Mouse (Mus musculus): ENCODE data around the gene Man2a1.

The Man2a1 gene

GRCm38 (mm10) chr17:64630506-64630905 is 30.0 kb downstream of the Man2a1 start:
- DNase-seq (ENCODE audit: low read depth): no peak

- DNase-seq (ENCODE audit: low read depth): no peak
Observed at GRCm38 (mm10) chr17:64637868-64638537, 37.5 kb downstream of the Man2a1 start.

GRCm38 (mm10) chr17:64641376-64641775 is 40.8 kb downstream of the Man2a1 start:
- DNase-seq (ENCODE audit: low read depth): no peak

- DNase-seq (ENCODE audit: low read depth): no peak
Observed at GRCm38 (mm10) chr17:64643644-64644043, 43.1 kb downstream of the Man2a1 start.

- no peak for DNase-seq (ENCODE audit: low read depth)
Observed at GRCm38 (mm10) chr17:64644888-64645605, 44.5 kb downstream of the Man2a1 start.

GRCm38 (mm10) chr17:64647396-64647795 is 46.9 kb downstream of the Man2a1 start:
- no peak for DNase-seq (ENCODE audit: low read depth)

- no peak for DNase-seq (ENCODE audit: low read depth)
Observed at GRCm38 (mm10) chr17:64650702-64651101, 50.2 kb downstream of the Man2a1 start.

- no peak for DNase-seq (ENCODE audit: low read depth)
Observed at GRCm38 (mm10) chr17:64653621-64654020, 53.1 kb downstream of the Man2a1 start.

- DNase-seq (ENCODE audit: low read depth): peak; percentile 69
Observed at GRCm38 (mm10) chr17:64659682-64660081, 59.1 kb downstream of the Man2a1 start.

GRCm38 (mm10) chr17:64666518-64666917 is 66.0 kb downstream of the Man2a1 start:
- DNase-seq (ENCODE audit: low read depth): no peak

GRCm38 (mm10) chr17:64668504-64668903 is 68.0 kb downstream of the Man2a1 start:
- peak; percentile 18 for DNase-seq (ENCODE audit: low read depth)

GRCm38 (mm10) chr17:64674401-64674800 is 73.9 kb downstream of the Man2a1 start:
- no peak for DNase-seq (ENCODE audit: low read depth)

- DNase-seq (ENCODE audit: low read depth): peak; percentile 20
Observed at GRCm38 (mm10) chr17:64674980-64675379, 74.4 kb downstream of the Man2a1 start.

GRCm38 (mm10) chr17:64676735-64677469 is 76.4 kb downstream of the Man2a1 start:
- no peak for DNase-seq (ENCODE audit: low read depth)

GRCm38 (mm10) chr17:64681461-64681860 is 80.9 kb downstream of the Man2a1 start:
- no peak for DNase-seq (ENCODE audit: low read depth)

GRCm38 (mm10) chr17:64681927-64682326 is 81.4 kb downstream of the Man2a1 start:
- DNase-seq (ENCODE audit: low read depth): no peak

GRCm38 (mm10) chr17:64684088-64684487 is 83.6 kb downstream of the Man2a1 start:
- DNase-seq (ENCODE audit: low read depth): peak; percentile 42

- no peak for DNase-seq (ENCODE audit: low read depth)
Observed at GRCm38 (mm10) chr17:64685216-64685903, 84.8 kb downstream of the Man2a1 start.

GRCm38 (mm10) chr17:64689614-64690013 is 89.1 kb downstream of the Man2a1 start:
- DNase-seq (ENCODE audit: low read depth): no peak

GRCm38 (mm10) chr17:64697277-64697831 is 96.8 kb downstream of the Man2a1 start:
- DNase-seq (ENCODE audit: low read depth): no peak

- no peak for DNase-seq (ENCODE audit: low read depth)
Observed at GRCm38 (mm10) chr17:64698516-64698915, 98.0 kb downstream of the Man2a1 start.

GRCm38 (mm10) chr17:64703649-64704230 is 103.2 kb downstream of the Man2a1 start:
- no peak for DNase-seq (ENCODE audit: low read depth)

Data from 416B (cell line).